Mouse (Mus musculus) small intestine, adult 2 months (tissue): ENCODE measurements around the gene Aldh1a2.

Experiments
- CTCF ChIP-seq: fragments of 200-500 bp; IDR thresholded peaks from 2 replicates; pipeline ENCODE4 v1.5.1; 2012; ENCODE audit warnings: low read depth, mild to moderate bottlenecking, control low read depth, inconsistent platforms, low read length, moderate library complexity, mixed read lengths; ENCODE audit not compliant: insufficient replicate concordance, insufficient read length; ENCODE audit errors: extremely low read depth
- POLR2A ChIP-seq: fragments of 200-500 bp; IDR thresholded peaks from 2 replicates; pipeline ENCODE4 v1.6.1; 2012; ENCODE audit warnings: low read depth, mild to moderate bottlenecking, control low read depth, inconsistent platforms, low read length, moderate library complexity

GRCm38 (mm10) chr9:71288738-71289137 lies 73.1 kb downstream of the Aldh1a2 start:
- TF ChIP-seq CTCF (no peak), POLR2A (no peak)
